Mouse (Mus musculus): ENCODE data around the gene Tbata. TPM values are rescaled to one million over a fixed set of nuclear protein-coding genes. Genes with fewer than 3 reads are reported as not detected.

The Tbata gene
- total RNA-seq (2023): not detected

GRCm38 (mm10) chr10:61171654-61172053 lies at the start of gene Tbata:
Tbata (plus strand) TSS chr10:61171954.

DNA sequence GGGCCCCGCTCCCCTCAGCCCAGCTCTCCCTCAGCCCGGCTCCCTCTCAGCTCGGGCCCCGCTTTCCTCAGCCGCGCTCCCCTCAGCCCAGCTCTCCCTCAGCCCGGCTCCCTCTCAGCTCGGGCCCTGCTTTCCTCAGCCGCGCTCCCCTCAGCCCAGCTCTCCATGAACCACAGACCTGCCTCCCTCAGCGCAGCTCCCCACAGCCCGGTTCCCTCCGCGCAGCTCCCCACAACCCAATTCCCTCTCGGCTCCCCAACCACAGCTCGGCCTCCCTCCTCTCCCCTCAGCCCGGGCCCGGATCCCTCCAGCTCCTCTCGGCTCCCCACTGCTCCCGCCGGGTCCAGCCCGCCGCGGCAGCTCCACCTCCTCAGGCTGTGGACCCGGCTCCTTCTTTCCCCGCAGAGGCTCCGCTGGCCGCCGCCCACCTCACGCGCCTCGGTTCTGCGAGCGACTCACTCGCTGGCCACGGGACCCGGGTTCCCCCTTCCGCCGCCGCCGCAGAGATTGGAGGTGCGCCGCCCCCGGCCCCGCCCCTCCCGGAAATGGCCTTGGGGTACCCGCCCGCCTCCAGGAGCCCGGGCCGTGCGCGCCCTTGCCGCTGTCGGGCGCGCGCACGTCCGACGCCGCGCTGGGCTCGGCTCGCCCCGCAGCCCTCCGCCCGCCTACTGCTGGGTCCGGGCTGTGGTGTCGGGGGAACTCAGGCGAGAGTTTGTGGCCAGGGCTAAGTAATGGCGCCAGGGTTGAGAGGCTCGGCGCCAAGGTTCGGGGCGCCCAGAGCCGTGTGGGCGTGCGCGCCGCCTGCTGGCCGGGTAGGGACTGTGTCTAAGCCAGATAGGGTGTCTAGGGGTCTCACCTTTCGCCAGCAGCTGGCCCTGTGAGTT lies 24.4 kb upstream of the Tbata start, which contains the start of gene Sgpl1:
Gene Sgpl1, minus strand, starts transcription at position 547 of the 884 bp plus-strand sequence.

Other genes starting within 250 kb of the Tbata start
- not detected for gene Pcbd1, start 82.6 kb upstream of the Tbata start, total RNA-seq (2023)
- 10 to 100 TPM; 89.7 to 93.6 TPM for gene Sgpl1, start 24.3 kb upstream of the Tbata start, total RNA-seq (2023)
- under 1 TPM in 1 of 2 experiments, not detected in 1; 0.55 TPM for gene Adamts14, start 101.5 kb downstream of the Tbata start, total RNA-seq (2023)
- 10 to 100 TPM; 11.8 to 12.6 TPM for gene Prf1, start 125.9 kb downstream of the Tbata start, total RNA-seq (2023)
- gene Pald1, start 211.6 kb downstream of the Tbata start, total RNA-seq (2023): 1 to 10 TPM; 1.4 to 2.3 TPM
- gene Nodal, start 246.0 kb downstream of the Tbata start, total RNA-seq (2023): not detected

Data from B cell, adult 67 days (primary cell).